Mouse (Mus musculus) embryo, embryonic 10.5 days (tissue): Measurements from ENCODE around the gene Tbck.

ENCODE experiments used
- DNase-seq: peaks from one replicate; pipeline ENCODE4 v3.0.0-alpha.2; 2015; ENCODE audit warnings: low spot score

The Tbck gene

GRCm38 (mm10) chr3:132766033-132766726, 82.2 kb downstream of the Tbck start:
- DNase-seq: peak; percentile 15

GRCm38 (mm10) chr3:132772054-132772453, 88.1 kb downstream of the Tbck start:
- DNase-seq: peak; percentile 22

- DNase-seq: no peak
Observed at GRCm38 (mm10) chr3:132776686-132777085, 92.7 kb downstream of the Tbck start.

GRCm38 (mm10) chr3:132781103-132781502, 97.2 kb downstream of the Tbck start:
- DNase-seq: no peak

GRCm38 (mm10) chr3:132783087-132783486, 99.1 kb downstream of the Tbck start:
- no peak for DNase-seq

GRCm38 (mm10) chr3:132784732-132785131, 100.8 kb downstream of the Tbck start:
- DNase-seq: no peak

- DNase-seq: no peak
Observed at GRCm38 (mm10) chr3:132786690-132787089, 102.7 kb downstream of the Tbck start.

- DNase-seq: no peak
Observed at GRCm38 (mm10) chr3:132787775-132788174, 103.8 kb downstream of the Tbck start.

- no peak for DNase-seq
Observed at GRCm38 (mm10) chr3:132791140-132791539, 107.2 kb downstream of the Tbck start.

GRCm38 (mm10) chr3:132800196-132800595, 116.3 kb downstream of the Tbck start:
- no peak for DNase-seq

- DNase-seq: no peak
Observed at GRCm38 (mm10) chr3:132801910-132802309, 118.0 kb downstream of the Tbck start.

- DNase-seq: no peak
Observed at GRCm38 (mm10) chr3:132807888-132808579, 124.1 kb downstream of the Tbck start.

- DNase-seq: no peak
Observed at GRCm38 (mm10) chr3:132808951-132809350, 125.0 kb downstream of the Tbck start.

GRCm38 (mm10) chr3:132811791-132812190, 127.8 kb downstream of the Tbck start:
- no peak for DNase-seq

GRCm38 (mm10) chr3:132812356-132812755, 128.4 kb downstream of the Tbck start:
- DNase-seq: no peak

- DNase-seq: no peak
Observed at GRCm38 (mm10) chr3:132813147-132813546, 129.2 kb downstream of the Tbck start.

- DNase-seq: no peak
Observed at GRCm38 (mm10) chr3:132813706-132814497, 130.0 kb downstream of the Tbck start.

GRCm38 (mm10) chr3:132814791-132815496, 131.0 kb downstream of the Tbck start:
- no peak for DNase-seq

- no peak for DNase-seq
Observed at GRCm38 (mm10) chr3:132815497-132816326, 131.8 kb downstream of the Tbck start.

GRCm38 (mm10) chr3:132819408-132819807, 135.5 kb downstream of the Tbck start:
- no peak for DNase-seq

GRCm38 (mm10) chr3:132831179-132831873, 147.4 kb downstream of the Tbck start:
- DNase-seq: no peak
